Mouse (Mus musculus) layer of hippocampus, adult 9-10 months (tissue): ENCODE data around the gene Pole2.
A peak's percentile ranks its signal among the peaks of the same experiment; 100 is the strongest.

Experiments used
- DNase-seq: peaks from one replicate; pipeline ENCODE4 v3.0.0; 2022; ENCODE audit warnings: low spot score

The Pole2 gene

DNA sequence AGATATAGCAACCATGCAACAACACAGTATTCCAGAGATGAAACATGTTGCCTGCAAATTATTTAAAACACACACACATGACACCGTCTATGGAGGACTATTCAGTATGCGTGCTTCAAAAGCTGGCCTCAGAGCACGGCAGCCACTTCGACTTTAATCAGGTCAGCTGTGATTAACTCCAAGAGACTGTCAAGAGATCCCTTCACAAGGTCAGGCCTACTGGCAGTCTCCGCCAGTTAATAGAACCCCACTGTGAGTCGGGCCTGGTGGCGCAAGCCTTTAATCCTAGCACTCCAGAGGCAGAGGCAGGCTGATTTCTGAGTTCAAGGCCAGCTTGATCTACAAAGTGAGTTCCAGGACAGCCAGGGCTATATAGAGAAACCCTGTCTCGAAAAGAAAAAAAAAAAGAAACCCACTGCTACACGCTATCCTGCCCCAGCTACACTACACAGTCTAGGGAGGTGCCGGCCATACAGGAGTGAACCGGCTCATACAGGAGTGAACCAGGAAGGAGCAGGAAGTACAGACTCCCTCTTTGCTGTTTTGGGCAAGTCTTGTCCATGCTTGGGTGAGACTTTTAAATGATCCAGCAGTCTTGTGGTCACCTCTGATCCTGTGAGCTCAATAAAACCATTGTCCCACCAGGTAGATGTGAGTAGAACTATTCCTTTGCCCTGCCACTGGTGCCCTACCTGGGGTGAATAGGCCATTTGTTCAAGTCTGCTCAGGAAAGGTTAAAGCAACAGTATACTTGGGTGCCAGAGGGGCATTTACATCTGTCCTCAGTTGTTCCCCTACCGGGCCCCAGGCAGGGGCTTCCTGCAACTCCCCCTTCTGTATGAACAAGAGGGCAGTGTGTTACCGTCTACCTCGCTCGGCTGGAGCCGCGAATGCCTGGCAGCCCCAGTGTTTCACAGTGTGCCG is 17.7 kb downstream of the Pole2 start:
- DNase-seq, result no peak

GRCm38 (mm10) chr12:69208520-69208919 is 19.5 kb downstream of the Pole2 start:
- no peak for DNase-seq

GRCm38 (mm10) chr12:69207926-69208325 is 20.1 kb downstream of the Pole2 start:
- no peak for DNase-seq

- no peak for DNase-seq
Measured at GRCm38 (mm10) chr12:69207396-69207795, 20.6 kb downstream of the Pole2 start.

DNA sequence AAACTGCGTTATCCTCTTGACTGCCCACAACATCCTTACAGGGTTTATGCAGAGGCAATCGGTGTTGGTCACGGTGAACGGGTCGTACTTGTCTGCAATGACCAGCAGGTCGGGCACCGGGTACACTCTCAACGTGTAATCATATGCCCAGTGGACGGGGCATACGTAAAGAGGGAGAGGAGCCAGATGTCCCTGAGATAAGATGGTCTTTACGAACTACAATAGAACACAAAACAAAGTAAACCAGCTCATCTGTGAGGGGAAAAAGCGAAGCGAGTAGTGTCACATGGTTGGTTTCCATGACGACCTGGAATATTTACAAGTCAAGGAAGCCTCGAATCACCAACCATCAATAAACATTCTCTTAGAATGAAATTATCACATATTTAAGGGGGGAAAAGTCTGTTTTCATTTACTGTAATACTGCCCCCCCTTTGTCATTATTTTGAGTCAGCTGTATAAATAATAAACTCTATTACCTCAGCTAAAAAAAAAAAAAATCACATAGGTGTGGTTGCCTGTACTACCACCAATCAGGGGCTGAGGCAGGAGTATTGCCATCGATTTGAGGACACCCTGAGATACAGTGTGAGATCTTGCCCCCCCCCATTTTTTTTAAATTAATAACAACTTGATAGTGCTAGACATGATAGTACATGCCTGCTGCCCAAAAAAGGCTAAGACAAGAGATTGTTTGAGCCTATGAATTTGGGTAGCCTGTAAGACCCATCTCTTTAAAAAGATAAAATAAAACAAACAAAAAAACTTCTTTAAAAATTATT is 23.8 kb downstream of the Pole2 start, which contains the start of gene Gm49384:
Gene Gm49384, minus strand, starts transcription at position 216 of the 782 bp plus-strand sequence.
- DNase-seq, result no peak

GRCm38 (mm10) chr12:69198985-69199384 is 29.0 kb downstream of the Pole2 start:
- no peak for DNase-seq

- DNase-seq, result peak; percentile 41
Measured at GRCm38 (mm10) chr12:69198164-69198535, 29.8 kb downstream of the Pole2 start, which contains the start of gene Dnaaf2. TSS of gene Dnaaf2 (minus strand) at chr12:69198429.

DNA sequence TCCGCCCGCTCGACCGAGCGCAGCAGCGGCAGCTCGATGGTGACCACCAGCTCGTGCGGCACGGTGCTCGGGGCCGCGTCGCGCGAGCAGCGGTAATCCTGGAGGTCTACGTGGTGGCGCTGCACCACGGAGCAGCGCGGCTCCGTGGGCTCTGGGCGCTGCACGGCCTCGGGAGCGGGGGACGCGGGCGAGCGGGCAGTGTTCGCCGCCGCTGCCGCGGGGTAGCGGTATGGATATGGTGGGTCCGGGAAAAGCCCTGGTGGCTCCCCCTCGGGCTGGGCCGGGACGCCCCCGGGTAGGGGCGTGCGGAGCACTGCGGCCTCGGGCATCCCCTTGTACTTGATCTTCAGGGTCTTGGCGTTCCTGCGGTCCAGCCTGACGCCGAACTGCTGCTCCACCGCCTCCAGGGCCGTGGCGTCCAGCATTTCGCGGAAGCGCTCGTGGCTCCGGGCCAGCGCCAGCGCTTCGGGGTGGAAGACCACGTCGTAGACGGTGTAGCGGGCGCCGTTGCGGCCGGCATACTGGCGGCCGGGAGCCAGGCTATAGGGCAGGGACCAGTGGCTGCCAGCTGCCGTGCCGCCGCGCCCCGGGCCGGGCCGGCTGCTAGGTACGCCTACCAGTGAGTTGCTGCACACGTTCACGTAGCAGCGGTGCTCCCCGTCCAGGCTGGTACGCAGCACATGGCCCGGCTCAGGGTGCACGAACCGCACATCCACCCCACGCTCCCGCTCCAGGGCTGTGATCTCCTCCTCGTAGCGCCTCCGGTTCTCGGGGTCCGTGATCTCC is 30.4 kb downstream of the Pole2 start:
- DNase-seq, result no peak

GRCm38 (mm10) chr12:69196444-69197377 is 31.3 kb downstream of the Pole2 start, which contains the start of gene Gm49383:
TSS of gene Gm49383 (minus strand) at chr12:69197104.
- DNase-seq, result no peak

GRCm38 (mm10) chr12:69192637-69193036 is 35.4 kb downstream of the Pole2 start:
- no peak for DNase-seq

GRCm38 (mm10) chr12:69191396-69191795 is 36.6 kb downstream of the Pole2 start:
- no peak for DNase-seq

DNA sequence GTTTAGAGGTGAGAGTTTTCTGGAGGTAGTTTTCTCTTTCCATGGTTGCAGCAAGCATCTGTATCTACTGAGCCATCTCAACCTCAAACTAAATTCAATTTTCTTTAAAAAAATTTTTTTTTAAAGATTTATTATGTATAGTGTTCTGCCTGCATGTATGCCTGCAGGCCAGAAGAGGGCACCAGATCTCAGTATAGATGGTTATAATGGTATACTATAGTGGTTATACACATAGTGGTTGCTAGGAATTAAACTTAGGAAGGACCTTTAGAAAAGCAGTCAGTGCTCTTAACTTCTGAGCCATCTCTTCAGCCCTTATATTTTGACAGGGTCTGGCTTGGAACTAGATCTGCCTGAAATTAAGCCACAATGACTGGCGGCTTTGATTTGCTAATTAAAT is 37.5 kb downstream of the Pole2 start:
- no peak for DNase-seq

GRCm38 (mm10) chr12:69190074-69190473 is 37.9 kb downstream of the Pole2 start:
- DNase-seq, result no peak

- no peak for DNase-seq
Measured at GRCm38 (mm10) chr12:69186811-69187471, 41.1 kb downstream of the Pole2 start.

- DNase-seq, result no peak
Measured at GRCm38 (mm10) chr12:69185371-69185770, 42.6 kb downstream of the Pole2 start.

DNA sequence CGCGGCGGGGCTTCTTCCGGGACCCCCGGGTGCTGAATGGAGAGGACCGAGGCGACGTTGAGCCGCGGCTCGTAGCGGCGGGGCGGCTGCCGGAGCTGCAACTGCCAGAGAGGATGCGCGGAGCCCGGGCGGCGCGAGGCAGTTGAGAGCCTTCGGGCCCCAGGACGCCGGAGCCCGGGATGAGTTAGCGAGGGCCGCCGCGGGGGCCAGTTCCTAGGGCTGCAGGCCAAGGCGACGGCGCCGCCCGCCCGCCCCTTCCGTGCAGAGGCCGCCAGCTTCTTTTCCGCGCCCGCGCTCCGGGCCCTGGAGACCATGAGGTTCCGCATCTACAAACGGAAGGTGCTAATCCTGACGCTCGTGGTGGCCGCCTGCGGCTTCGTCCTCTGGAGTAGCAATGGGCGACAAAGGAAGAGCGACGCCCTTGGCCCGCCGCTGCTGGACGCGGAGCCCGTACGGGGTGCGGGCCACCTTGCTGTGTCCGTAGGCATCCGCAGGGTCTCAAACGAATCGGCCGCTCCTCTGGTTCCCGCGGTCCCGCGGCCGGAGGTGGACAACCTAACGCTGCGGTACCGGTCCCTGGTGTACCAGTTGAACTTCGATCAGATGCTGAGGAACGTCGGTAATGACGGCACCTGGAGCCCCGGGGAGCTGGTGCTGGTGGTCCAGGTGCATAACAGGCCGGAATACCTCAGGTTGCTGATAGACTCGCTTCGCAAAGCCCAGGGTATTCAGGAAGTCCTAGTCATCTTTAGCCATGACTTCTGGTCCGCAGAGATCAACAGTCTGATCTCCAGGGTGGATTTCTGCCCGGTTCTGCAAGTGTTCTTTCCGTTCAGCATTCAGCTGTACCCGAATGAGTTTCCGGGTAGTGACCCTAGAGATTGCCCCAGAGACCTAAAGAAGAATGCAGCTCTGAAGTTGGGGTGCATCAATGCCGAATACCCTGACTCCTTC is 43.4 kb downstream of the Pole2 start:
- DNase-seq, result no peak

DNA sequence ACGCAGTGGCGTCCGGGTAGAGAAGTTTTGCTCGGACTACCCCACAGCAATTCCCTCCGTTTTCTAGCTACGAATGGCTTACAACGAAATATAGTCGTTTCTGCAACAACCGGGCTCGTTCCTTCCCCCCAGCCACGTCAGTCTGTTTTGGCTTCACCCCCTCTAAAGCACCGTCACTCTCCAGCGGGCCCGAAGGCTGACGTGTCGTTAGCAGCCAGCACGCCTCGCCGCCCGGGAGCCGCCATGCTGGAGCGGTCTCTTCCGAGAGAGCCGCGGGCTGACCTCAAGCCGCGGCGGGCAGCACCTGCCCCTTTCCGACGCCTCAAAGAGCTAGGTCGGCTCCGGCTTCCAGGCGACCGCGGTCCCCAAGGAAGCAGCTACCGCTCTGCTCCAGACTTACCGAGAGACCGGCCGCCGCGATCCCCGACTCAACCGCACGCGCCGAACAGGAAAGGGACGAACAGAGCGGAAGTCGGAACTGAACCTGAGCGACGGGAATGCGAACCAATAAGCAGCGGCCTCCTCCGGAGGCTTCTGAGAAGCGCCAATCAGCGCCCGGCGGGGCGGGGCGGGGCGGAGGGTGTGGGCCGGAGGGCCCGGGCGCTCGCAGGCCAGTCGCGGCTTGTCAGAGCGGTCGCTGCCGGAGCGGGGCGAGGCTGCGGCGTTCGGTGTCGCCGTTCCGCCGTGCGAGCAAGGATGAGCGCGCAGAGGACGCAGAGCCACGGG is 44.2 kb downstream of the Pole2 start, which contains the start of the genes Rpl36al and Mgat2:
Gene Rpl36al, minus strand, starts transcription at position 501 of the 726 bp plus-strand sequence.
Gene Mgat2, plus strand, starts transcription at position 575 of the 726 bp plus-strand sequence.
- peak; percentile 91 for DNase-seq

DNA sequence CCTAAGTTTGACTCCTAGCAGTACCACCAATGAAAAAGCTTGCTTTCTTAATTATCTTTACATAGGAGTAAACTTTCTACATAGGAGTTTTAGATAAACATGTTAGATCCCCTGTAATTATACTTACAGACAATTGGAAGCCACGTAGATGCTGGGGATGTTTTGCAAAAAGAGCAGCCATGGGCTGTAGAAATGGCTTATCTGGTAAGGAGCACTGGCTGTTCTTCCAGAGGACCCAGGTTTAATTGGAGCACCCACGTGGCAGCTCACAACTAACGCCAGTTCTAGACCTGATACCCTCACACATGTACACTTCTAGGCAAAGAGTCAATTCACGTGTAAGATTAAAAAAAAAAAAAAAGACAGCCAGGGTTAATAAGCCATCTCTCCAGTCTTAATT is 46.2 kb downstream of the Pole2 start:
- DNase-seq, result no peak
